Mouse (Mus musculus): ENCODE data around the gene Heatr5b. TPM values are rescaled to one million over a fixed set of nuclear protein-coding genes. Genes with fewer than 3 reads are reported as not detected.

Gene Heatr5b
- total and polyA plus RNA-seq, 3 experiments = 9.8 to 19.9 TPM; not detected in 1

GRCm38 (mm10) chr17:78752064-78752463, 83.1 kb downstream of the Heatr5b start:
- no peaks in the 10 kb centered on the region for H3K4me1 ChIP-seq (ENCODE audit: control insufficient read depth in 1 of 2, insufficient read depth in 2 of 2, low read length in 2 of 2)
- H3K79me2 ChIP-seq (ENCODE audit: control insufficient read depth, insufficient read depth, low read length, poor library complexity) = no peaks in the 10 kb centered on the region
- TF ChIP-seq SMC3 (IDR thresholded peaks at IDR 0.05; ENCODE audit: low read depth, low read length) = no peak
- TF ChIP-seq POLR2AphosphoS2 (IDR thresholded peaks at IDR 0.05; ENCODE audit: low read length) = no peak
- TF ChIP-seq MEF2A (IDR thresholded peaks at IDR 0.05; ENCODE audit: extremely low read depth, insufficient replicate concordance, low read depth, low read length, poor library complexity, severe bottlenecking) = no peak
- TF ChIP-seq CHD2 (IDR thresholded peaks at IDR 0.05; ENCODE audit: low read length) = no peak
- TF ChIP-seq CTCF (IDR thresholded peaks at IDR 0.05 in 2 of 3, conservative IDR thresholded peaks at IDR 0.05 in 1 of 3; ENCODE audit: control insufficient read depth in 1 of 3, insufficient read depth in 1 of 3, low read depth in 2 of 3, low read length in 3 of 3, poor library complexity in 1 of 3, severe bottlenecking in 1 of 3) = peak; percentile 20 to 59 (median 30); a peak in 3 of 6 replicates
- no peak for TF ChIP-seq ZMIZ1 (IDR thresholded peaks at IDR 0.05; ENCODE audit: low read depth, low read length)
- TF ChIP-seq ZNF384 (IDR thresholded peaks at IDR 0.05; ENCODE audit: low read depth, low read length) = no peak
- no peaks in the 10 kb centered on the region for H3K36me3 ChIP-seq (ENCODE audit: control insufficient read depth in 1 of 2, insufficient read depth in 2 of 2, low read length in 2 of 2)
- H3K9me3 ChIP-seq (replicated peaks; ENCODE audit: insufficient read depth, low read length) = no peaks in the 10 kb centered on the region
- H3K4me3 ChIP-seq (ENCODE audit: control insufficient read depth in 1 of 2, insufficient read depth in 1 of 2, low read depth in 2 of 2, low read length in 2 of 2) = no peak overlapping the region
- DNase-seq (ENCODE audit: low read depth, low spot score) = no peak
- H3K9ac ChIP-seq (ENCODE audit: control insufficient read depth, low read depth, low read length, poor library complexity, severe bottlenecking) = no peak overlapping the region
- H3K27me3 ChIP-seq (ENCODE audit: control insufficient read depth in 1 of 2, insufficient read depth in 2 of 2, low read length in 2 of 2) = no peaks in the 10 kb centered on the region
- H3K27ac ChIP-seq (ENCODE audit: control insufficient read depth, low read depth, low read length) = no peak overlapping the region

- H3K9ac ChIP-seq (ENCODE audit: control insufficient read depth, low read depth, low read length, poor library complexity, severe bottlenecking) = no peak overlapping the region
- no peaks in the 10 kb centered on the region for H3K9me3 ChIP-seq (replicated peaks; ENCODE audit: insufficient read depth, low read length)
- DNase-seq (ENCODE audit: low read depth, low spot score) = no peak
- TF ChIP-seq USF2 (IDR thresholded peaks at IDR 0.05; ENCODE audit: borderline replicate concordance in 1 of 2, insufficient read depth in 1 of 2, low read depth in 1 of 2, low read length in 2 of 2) = no peak
- TF ChIP-seq NRF1 (IDR thresholded peaks at IDR 0.05; ENCODE audit: insufficient read depth, low read depth, low read length, poor library complexity, severe bottlenecking) = no peak
- no peak for TF ChIP-seq RCOR1 (IDR thresholded peaks at IDR 0.05; ENCODE audit: low read depth, low read length)
- TF ChIP-seq MAFK (IDR thresholded peaks at IDR 0.05; ENCODE audit: borderline replicate concordance, low read depth, low read length) = no peak
- no peak for TF ChIP-seq ZC3H11A (IDR thresholded peaks at IDR 0.05; ENCODE audit: low read depth, low read length)
- no peak for TF ChIP-seq ZKSCAN1 (IDR thresholded peaks at IDR 0.05; ENCODE audit: low read depth, low read length)
- TF ChIP-seq MYC (IDR thresholded peaks at IDR 0.05; ENCODE audit: low read depth, low read length) = no peak
- no peak for TF ChIP-seq NELFE (IDR thresholded peaks at IDR 0.05; ENCODE audit: low read depth, low read length)
- TF ChIP-seq KAT2A (conservative IDR thresholded peaks at IDR 0.05; ENCODE audit: low read depth, low read length) = no peak
- no peak for TF ChIP-seq ELF1 (IDR thresholded peaks at IDR 0.05; ENCODE audit: low read depth, low read length)
- TF ChIP-seq CHD1 (IDR thresholded peaks at IDR 0.05; ENCODE audit: low read depth, low read length) = no peak
- no peak for TF ChIP-seq POLR2A (IDR thresholded peaks at IDR 0.05; ENCODE audit: control insufficient read depth in 1 of 2, insufficient read depth in 1 of 2, low read depth in 1 of 2, low read length in 2 of 2, poor library complexity in 1 of 2)
- no peak for TF ChIP-seq SMC3 (IDR thresholded peaks at IDR 0.05; ENCODE audit: low read depth, low read length)
- no peak for TF ChIP-seq EP300 (IDR thresholded peaks at IDR 0.05; ENCODE audit: low read depth in 1 of 2, low read length in 2 of 2)
- H3K79me2 ChIP-seq (ENCODE audit: control insufficient read depth, insufficient read depth, low read length, poor library complexity) = no peaks in the 10 kb centered on the region
- H3K27ac ChIP-seq (ENCODE audit: control insufficient read depth, low read depth, low read length) = no peak overlapping the region
- no peak overlapping the region for H3K4me3 ChIP-seq (ENCODE audit: control insufficient read depth in 1 of 2, insufficient read depth in 1 of 2, low read depth in 2 of 2, low read length in 2 of 2)
- H3K36me3 ChIP-seq (ENCODE audit: control insufficient read depth in 1 of 2, insufficient read depth in 2 of 2, low read length in 2 of 2) = no peaks in the 10 kb centered on the region; a peak in 2 of 4 replicates
- peaks cover 3 to 4% of the 10 kb centered on the region in 2 experiments; a peak in 3 of 4 replicates for H3K4me1 ChIP-seq (ENCODE audit: control insufficient read depth in 1 of 2, insufficient read depth in 2 of 2, low read length in 2 of 2)
- no peaks in the 10 kb centered on the region for H3K27me3 ChIP-seq (ENCODE audit: control insufficient read depth in 1 of 2, insufficient read depth in 2 of 2, low read length in 2 of 2)
Measured at GRCm38 (mm10) chr17:78748440-78748839, 86.7 kb downstream of the Heatr5b start.

Measured in MEL (cell line).